Mouse (Mus musculus): ENCODE measurements around the gene Fam228a. TPM values are rescaled to one million over a fixed set of nuclear protein-coding genes. Genes with fewer than 3 reads are reported as not detected.

Gene Fam228a
- polyA plus RNA-seq, 1 experiment from 2014 or later = 1.7 TPM

- ATAC-seq (ENCODE audit: low read depth) = no peak
- no peak overlapping the region for H3K4me3 ChIP-seq (ENCODE audit: low read depth, low read length)
- H3K27me3 ChIP-seq (ENCODE audit: control insufficient read depth, insufficient read depth, low read length) = no peaks in the 10 kb centered on the region
- WGBS = 82% methylated on average over 4 of the region's 4 CpGs
- no peaks in the 10 kb centered on the region for H3K36me3 ChIP-seq (ENCODE audit: control insufficient read depth, insufficient read depth, low read length)
- no peak overlapping the region for H3K27ac ChIP-seq (ENCODE audit: low read depth, low read length)
- H3K4me1 ChIP-seq (ENCODE audit: control insufficient read depth, insufficient read depth, low read length) = no peaks in the 10 kb centered on the region
- H3K9ac ChIP-seq (replicated peaks; ENCODE audit: low read depth, low read length) = no peak overlapping the region
- H3K9me3 ChIP-seq (ENCODE audit: control insufficient read depth, low read length) = no peaks in the 10 kb centered on the region
- no peak overlapping the region for H3K4me2 ChIP-seq (ENCODE audit: low read depth, low read length)
These were observed 52.8 kb downstream of the Fam228a start for GRCm38 (mm10) chr12:4685441-4685840.

- no peaks in the 10 kb centered on the region for H3K9me3 ChIP-seq (ENCODE audit: control insufficient read depth, low read length)
- H3K4me3 ChIP-seq (ENCODE audit: low read depth, low read length) = no peak overlapping the region
- H3K9ac ChIP-seq (replicated peaks; ENCODE audit: low read depth, low read length) = no peak overlapping the region
- H3K27ac ChIP-seq (ENCODE audit: low read depth, low read length) = no peak overlapping the region
- H3K4me2 ChIP-seq (ENCODE audit: low read depth, low read length) = no peak overlapping the region
- no peaks in the 10 kb centered on the region for H3K4me1 ChIP-seq (ENCODE audit: control insufficient read depth, insufficient read depth, low read length)
- ATAC-seq (ENCODE audit: low read depth) = no peak
- no peaks in the 10 kb centered on the region for H3K36me3 ChIP-seq (ENCODE audit: control insufficient read depth, insufficient read depth, low read length)
- H3K27me3 ChIP-seq (ENCODE audit: control insufficient read depth, insufficient read depth, low read length) = no peaks in the 10 kb centered on the region
- 84% methylated on average over 4 of the region's 4 CpGs for WGBS
These were observed 58.3 kb downstream of the Fam228a start for GRCm38 (mm10) chr12:4679971-4680370.

- H3K4me3 ChIP-seq (ENCODE audit: low read depth, low read length) = no peak overlapping the region
- ATAC-seq (ENCODE audit: low read depth) = no peak
- no peaks in the 10 kb centered on the region for H3K4me1 ChIP-seq (ENCODE audit: control insufficient read depth, insufficient read depth, low read length)
- H3K4me2 ChIP-seq (ENCODE audit: low read depth, low read length) = no peak overlapping the region
- H3K27me3 ChIP-seq (ENCODE audit: control insufficient read depth, insufficient read depth, low read length) = no peaks in the 10 kb centered on the region
- H3K27ac ChIP-seq (ENCODE audit: low read depth, low read length) = no peak overlapping the region
- peaks cover 6% of the 10 kb centered on the region; the same call in 1 of the 2 replicates for H3K36me3 ChIP-seq (ENCODE audit: control insufficient read depth, insufficient read depth, low read length)
- 76% methylated on average over 1 of the region's 1 CpGs for WGBS
- H3K9me3 ChIP-seq (ENCODE audit: control insufficient read depth, low read length) = no peaks in the 10 kb centered on the region
- H3K9ac ChIP-seq (replicated peaks; ENCODE audit: low read depth, low read length) = no peak overlapping the region
These were observed 61.9 kb downstream of the Fam228a start for GRCm38 (mm10) chr12:4676336-4676735.

DNA sequence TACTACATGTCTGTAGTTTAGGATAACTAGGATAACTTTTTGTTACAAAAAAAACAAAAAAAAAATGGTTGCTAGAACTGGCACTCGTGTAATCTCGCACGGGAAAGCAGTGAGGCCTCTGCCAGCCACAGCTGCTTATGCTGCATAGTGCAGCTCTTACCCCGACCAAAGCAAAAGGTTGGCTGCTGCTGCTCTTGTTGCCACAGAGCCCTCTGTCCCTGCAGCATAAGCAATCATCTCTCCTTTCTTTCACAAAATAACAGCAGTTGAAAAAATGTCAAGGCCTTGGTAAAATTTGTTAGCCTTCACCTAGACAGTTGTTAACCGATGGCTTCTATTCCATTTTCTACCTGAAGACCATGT, 72.6 kb downstream of the Fam228a start:
- WGBS = 83% methylated on average over 5 of the region's 5 CpGs
- no peak overlapping the region for H3K4me3 ChIP-seq (ENCODE audit: low read depth, low read length)

DNA sequence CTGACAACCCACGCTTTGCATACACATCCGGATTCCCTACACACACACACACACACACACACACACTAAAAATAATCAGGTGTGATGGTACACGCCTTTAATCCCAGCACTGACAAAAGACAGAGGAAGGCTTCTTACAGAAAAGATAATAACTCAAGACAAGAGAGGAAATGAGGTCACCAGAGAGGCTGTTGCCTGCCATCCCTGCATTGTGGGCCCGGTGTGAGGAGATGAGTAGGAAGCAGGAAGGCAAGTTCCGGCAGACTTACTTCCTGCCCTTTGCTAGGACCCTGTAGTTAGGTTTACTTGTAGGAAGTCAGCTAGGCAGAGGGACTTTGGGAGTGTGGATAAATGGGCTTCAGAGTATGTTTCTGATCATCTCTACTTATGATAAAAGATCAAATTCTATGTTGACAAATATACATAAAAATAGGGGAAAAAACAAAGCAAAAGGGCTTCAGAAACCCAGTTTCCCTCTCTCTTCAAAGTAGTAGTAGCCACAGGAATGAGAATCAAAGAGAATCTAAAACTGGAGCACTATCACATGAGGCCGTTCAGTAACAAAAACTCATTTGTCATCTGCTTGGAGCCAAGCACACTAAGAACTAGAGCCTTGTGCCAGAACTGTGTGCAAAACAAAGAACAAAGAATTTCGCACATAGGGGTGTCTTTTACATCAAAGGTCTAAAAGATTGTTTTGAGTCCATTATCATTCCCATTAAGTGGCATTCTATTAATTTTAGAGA, 73.1 kb downstream of the Fam228a start:
- no peaks in the 10 kb centered on the region for H3K4me1 ChIP-seq (ENCODE audit: control insufficient read depth, insufficient read depth, low read length)
- H3K4me3 ChIP-seq (ENCODE audit: low read depth, low read length) = no peak overlapping the region
- H3K9me3 ChIP-seq (ENCODE audit: control insufficient read depth, low read length) = no peaks in the 10 kb centered on the region
- no peak overlapping the region for H3K9ac ChIP-seq (replicated peaks; ENCODE audit: low read depth, low read length)
- no peak for ATAC-seq (ENCODE audit: low read depth)
- no peaks in the 10 kb centered on the region for H3K27me3 ChIP-seq (ENCODE audit: control insufficient read depth, insufficient read depth, low read length)
- peaks cover 7% of the 10 kb centered on the region; the same call in 1 of the 2 replicates for H3K36me3 ChIP-seq (ENCODE audit: control insufficient read depth, insufficient read depth, low read length)
- H3K27ac ChIP-seq (ENCODE audit: low read depth, low read length) = no peak overlapping the region
- no peak overlapping the region for H3K4me2 ChIP-seq (ENCODE audit: low read depth, low read length)
- WGBS = 88% methylated on average over 7 of the region's 7 CpGs

More for the DNA sequence above, 72.6 kb downstream of the Fam228a start:
- H3K4me1 ChIP-seq (ENCODE audit: control insufficient read depth, insufficient read depth, low read length) = no peaks in the 10 kb centered on the region
- H3K27ac ChIP-seq (ENCODE audit: low read depth, low read length) = no peak overlapping the region
- H3K9ac ChIP-seq (replicated peaks; ENCODE audit: low read depth, low read length) = no peak overlapping the region
- H3K9me3 ChIP-seq (ENCODE audit: control insufficient read depth, low read length) = no peaks in the 10 kb centered on the region
- no peaks in the 10 kb centered on the region for H3K27me3 ChIP-seq (ENCODE audit: control insufficient read depth, insufficient read depth, low read length)
- peaks cover 7% of the 10 kb centered on the region; the same call in 1 of the 2 replicates for H3K36me3 ChIP-seq (ENCODE audit: control insufficient read depth, insufficient read depth, low read length)
- no peak overlapping the region for H3K4me2 ChIP-seq (ENCODE audit: low read depth, low read length)
- ATAC-seq (ENCODE audit: low read depth) = no peak

Other genes starting within 250 kb of the Fam228a start
- 30.2 and 32.4 TPM in 2 replicates for gene Itsn2, start 145.8 kb downstream of the Fam228a start, polyA plus RNA-seq (2014; fragmentation: Nextera tagmentation; extraction: Ambion mirVana)
- not detected in 2 replicates for gene Gm3625, start 145.5 kb downstream of the Fam228a start, polyA plus RNA-seq (2014; fragmentation: Nextera tagmentation; extraction: Ambion mirVana)
- 14.7 and 17.3 TPM in 2 replicates for gene Pfn4, start 30.6 kb upstream of the Fam228a start, polyA plus RNA-seq (2014; fragmentation: Nextera tagmentation; extraction: Ambion mirVana)
- gene Fam228b, start 30.8 kb upstream of the Fam228a start, polyA plus RNA-seq (2014; fragmentation: Nextera tagmentation; extraction: Ambion mirVana) = 8.4 and 9.6 TPM in 2 replicates
- gene Sf3b6, start 79.1 kb upstream of the Fam228a start, polyA plus RNA-seq (2014; fragmentation: Nextera tagmentation; extraction: Ambion mirVana) = 279 and 312 TPM in 2 replicates
- 55.8 and 103 TPM in 2 replicates for gene Fkbp1b, start 103.2 kb upstream of the Fam228a start, polyA plus RNA-seq (2014; fragmentation: Nextera tagmentation; extraction: Ambion mirVana)
- 13.0 and 13.6 TPM in 2 replicates for gene Wdcp, start 104.9 kb upstream of the Fam228a start, polyA plus RNA-seq (2014; fragmentation: Nextera tagmentation; extraction: Ambion mirVana)
- 2.3 and 2.6 TPM in 2 replicates for gene Mfsd2b, start 135.9 kb upstream of the Fam228a start, polyA plus RNA-seq (2014; fragmentation: Nextera tagmentation; extraction: Ambion mirVana)
- 45.7 and 47.3 TPM in 2 replicates for gene Ubxn2a, start 169.3 kb upstream of the Fam228a start, polyA plus RNA-seq (2014; fragmentation: Nextera tagmentation; extraction: Ambion mirVana)
- 20.4 and 24.2 TPM in 2 replicates for gene Atad2b, start 178.9 kb upstream of the Fam228a start, polyA plus RNA-seq (2014; fragmentation: Nextera tagmentation; extraction: Ambion mirVana)